Mouse (Mus musculus): ENCODE measurements around the gene Wdfy2.

DNA sequence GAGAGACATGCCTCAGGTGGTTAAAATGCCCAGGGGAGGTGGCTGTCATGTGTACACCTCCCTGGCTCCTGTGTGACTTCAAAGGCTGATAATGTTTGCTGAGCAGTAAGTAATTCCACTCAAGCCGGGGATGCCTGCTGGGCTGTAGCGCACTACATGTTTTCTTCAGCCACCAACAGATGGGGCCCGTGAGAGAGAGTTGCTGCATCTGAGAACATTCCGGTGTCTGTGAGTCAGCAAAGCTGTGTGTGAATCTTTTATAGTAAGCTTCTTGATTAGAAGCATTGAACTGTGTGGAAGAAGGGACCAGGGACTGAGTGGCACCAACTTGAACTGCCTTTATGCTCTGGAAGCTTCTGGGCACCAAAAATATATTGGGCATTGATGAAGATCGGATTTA is 42.0 kb downstream of the Wdfy2 start:
- no peak for TF ChIP-seq CHD1 (IDR thresholded peaks at IDR 0.05; ENCODE audit: low read depth, low read length)
- no peak for TF ChIP-seq JUND (IDR thresholded peaks at IDR 0.05; ENCODE audit: low read depth, low read length)
- TF ChIP-seq EP300 (IDR thresholded peaks at IDR 0.05; ENCODE audit: low read depth in 1 of 2, low read length in 2 of 2): no peak
- TF ChIP-seq MAFK (IDR thresholded peaks at IDR 0.05; ENCODE audit: borderline replicate concordance, low read depth, low read length): no peak
- TF ChIP-seq ZKSCAN1 (IDR thresholded peaks at IDR 0.05; ENCODE audit: low read depth, low read length): no peak
- peak in 2 of 3 experiments; percentile 46 to 61; a peak in 4 of 6 replicates for TF ChIP-seq CTCF (IDR thresholded peaks at IDR 0.05 in 2 of 3, conservative IDR thresholded peaks at IDR 0.05 in 1 of 3; ENCODE audit: control insufficient read depth in 1 of 3, insufficient read depth in 1 of 3, low read depth in 2 of 3, low read length in 3 of 3, poor library complexity in 1 of 3, severe bottlenecking in 1 of 3)
- TF ChIP-seq SIN3A (IDR thresholded peaks at IDR 0.05; ENCODE audit: low read length): peak; percentile 46; the same call in 1 of the 2 replicates
- no peak for TF ChIP-seq TCF12 (IDR thresholded peaks at IDR 0.05; ENCODE audit: low read depth, low read length)
- TF ChIP-seq POLR2A (IDR thresholded peaks at IDR 0.05; ENCODE audit: control insufficient read depth in 1 of 2, insufficient read depth in 1 of 2, low read depth in 1 of 2, low read length in 2 of 2, poor library complexity in 1 of 2): no peak
- no peak for TF ChIP-seq TBP (IDR thresholded peaks at IDR 0.05; ENCODE audit: low read depth, low read length)
- TF ChIP-seq BHLHE40 (IDR thresholded peaks at IDR 0.05; ENCODE audit: borderline replicate concordance, low read depth, low read length): no peak
- TF ChIP-seq USF1 (IDR thresholded peaks at IDR 0.05; ENCODE audit: low read depth, low read length): no peak
- peak; percentile 22 for TF ChIP-seq RAD21 (IDR thresholded peaks at IDR 0.05; ENCODE audit: low read depth, low read length)
- no peak for TF ChIP-seq TAL1 (IDR thresholded peaks at IDR 0.05; ENCODE audit: low read length)

All from MEL (cell line).